Mouse (Mus musculus): Measurements from ENCODE around the gene Cela3b. TPM values are rescaled to one million over a fixed set of nuclear protein-coding genes. Genes with fewer than 3 reads are reported as not detected.

The Cela3b gene
- polyA plus RNA-seq (2012; rRNA removed): 42.4 and 23,172 TPM in 2 replicates

GRCm38 (mm10) chr4:137430502-137430901 lies at the start of gene Cela3b:
Cela3b (minus strand) TSS chr4:137430540.
- 21% methylated on average over 4 of the region's 4 CpGs for WGBS
- Histone ChIP-seq H3K36me3 (ENCODE audit: control insufficient read depth, insufficient read depth, low read length) (no peaks in the 10 kb centered on the region), H3K27ac (ENCODE audit: insufficient read depth, low read depth, low read length) (no peak within 1 kb of the TSS), H3K4me3 (ENCODE audit: low read depth, low read length) (no peak within 1 kb of the TSS), H3K4me1 (ENCODE audit: control insufficient read depth, insufficient read depth, insufficient read length, low read length) (no peaks in the 10 kb centered on the region), H3K27me3 (ENCODE audit: control insufficient read depth, insufficient read depth, low read length) (no peaks in the 10 kb centered on the region)
- TF ChIP-seq POLR2A (IDR thresholded peaks at IDR 0.05; ENCODE audit: low read depth, low read length) (no peak), CTCF (IDR thresholded peaks at IDR 0.05; ENCODE audit: extremely low read depth, insufficient read length, insufficient replicate concordance, low read depth, low read length) (no peak)

- 19% methylated on average over 6 of the region's 6 CpGs for WGBS
- Histone ChIP-seq H3K27ac (ENCODE audit: insufficient read depth, low read depth, low read length) (no peak overlapping the region), H3K4me1 (ENCODE audit: control insufficient read depth, insufficient read depth, insufficient read length, low read length) (peaks cover 65% of the 10 kb centered on the region), H3K27me3 (ENCODE audit: control insufficient read depth, insufficient read depth, low read length) (no peaks in the 10 kb centered on the region), H3K36me3 (ENCODE audit: control insufficient read depth, insufficient read depth, low read length) (no peaks in the 10 kb centered on the region), H3K4me3 (ENCODE audit: low read depth, low read length) (no peak overlapping the region)
- TF ChIP-seq CTCF (IDR thresholded peaks at IDR 0.05; ENCODE audit: extremely low read depth, insufficient read length, insufficient replicate concordance, low read depth, low read length) (no peak), POLR2A (IDR thresholded peaks at IDR 0.05; ENCODE audit: low read depth, low read length) (no peak)
Measured at GRCm38 (mm10) chr4:137479757-137480156, 49.4 kb upstream of the Cela3b start.

- H3K4me1 ChIP-seq (ENCODE audit: control insufficient read depth, insufficient read depth, insufficient read length, low read length): peaks cover 61% of the 10 kb centered on the region
- H3K4me3 ChIP-seq (ENCODE audit: low read depth, low read length): no peak overlapping the region
- no peak overlapping the region for H3K27ac ChIP-seq (ENCODE audit: insufficient read depth, low read depth, low read length)
- 71% methylated on average over 5 of the region's 5 CpGs for WGBS
- no peaks in the 10 kb centered on the region for H3K27me3 ChIP-seq (ENCODE audit: control insufficient read depth, insufficient read depth, low read length)
- H3K36me3 ChIP-seq (ENCODE audit: control insufficient read depth, insufficient read depth, low read length): no peaks in the 10 kb centered on the region
- TF ChIP-seq POLR2A (IDR thresholded peaks at IDR 0.05; ENCODE audit: low read depth, low read length) (no peak), CTCF (IDR thresholded peaks at IDR 0.05; ENCODE audit: extremely low read depth, insufficient read length, insufficient replicate concordance, low read depth, low read length) (no peak)
Measured at GRCm38 (mm10) chr4:137478306-137478705, 48.0 kb upstream of the Cela3b start.

- 53% methylated on average over 6 of the region's 6 CpGs for WGBS
- TF ChIP-seq POLR2A (IDR thresholded peaks at IDR 0.05; ENCODE audit: low read depth, low read length): no peak
- TF ChIP-seq CTCF (IDR thresholded peaks at IDR 0.05; ENCODE audit: extremely low read depth, insufficient read length, insufficient replicate concordance, low read depth, low read length): no peak
- Histone ChIP-seq H3K36me3 (ENCODE audit: control insufficient read depth, insufficient read depth, low read length) (no peaks in the 10 kb centered on the region), H3K27me3 (ENCODE audit: control insufficient read depth, insufficient read depth, low read length) (no peaks in the 10 kb centered on the region), H3K27ac (ENCODE audit: insufficient read depth, low read depth, low read length) (peak overlapping the region; percentile 89), H3K4me1 (ENCODE audit: control insufficient read depth, insufficient read depth, insufficient read length, low read length) (peaks cover 61% of the 10 kb centered on the region), H3K4me3 (ENCODE audit: low read depth, low read length) (no peak overlapping the region)
Measured at GRCm38 (mm10) chr4:137477611-137478010, 47.3 kb upstream of the Cela3b start.

GRCm38 (mm10) chr4:137476761-137477237 lies 46.5 kb upstream of the Cela3b start:
- Histone ChIP-seq H3K36me3 (ENCODE audit: control insufficient read depth, insufficient read depth, low read length) (no peaks in the 10 kb centered on the region), H3K4me1 (ENCODE audit: control insufficient read depth, insufficient read depth, insufficient read length, low read length) (peaks cover 56% of the 10 kb centered on the region), H3K27ac (ENCODE audit: insufficient read depth, low read depth, low read length) (peak overlapping the region; percentile 89), H3K27me3 (ENCODE audit: control insufficient read depth, insufficient read depth, low read length) (no peaks in the 10 kb centered on the region), H3K4me3 (ENCODE audit: low read depth, low read length) (peak overlapping the region; percentile 41)
- TF ChIP-seq POLR2A (IDR thresholded peaks at IDR 0.05; ENCODE audit: low read depth, low read length) (no peak), CTCF (IDR thresholded peaks at IDR 0.05; ENCODE audit: extremely low read depth, insufficient read length, insufficient replicate concordance, low read depth, low read length) (no peak)
- WGBS: 7% methylated on average over 17 of the region's 17 CpGs

GRCm38 (mm10) chr4:137476065-137476760 lies 45.9 kb upstream of the Cela3b start:
- Histone ChIP-seq H3K4me1 (ENCODE audit: control insufficient read depth, insufficient read depth, insufficient read length, low read length) (peaks cover 50% of the 10 kb centered on the region), H3K27me3 (ENCODE audit: control insufficient read depth, insufficient read depth, low read length) (no peaks in the 10 kb centered on the region), H3K27ac (ENCODE audit: insufficient read depth, low read depth, low read length) (peak overlapping the region; percentile 89), H3K36me3 (ENCODE audit: control insufficient read depth, insufficient read depth, low read length) (no peaks in the 10 kb centered on the region), H3K4me3 (ENCODE audit: low read depth, low read length) (peak overlapping the region; percentile 41)
- 10% methylated on average over 10 of the region's 10 CpGs for WGBS
- TF ChIP-seq POLR2A (IDR thresholded peaks at IDR 0.05; ENCODE audit: low read depth, low read length): no peak
- no peak for TF ChIP-seq CTCF (IDR thresholded peaks at IDR 0.05; ENCODE audit: extremely low read depth, insufficient read length, insufficient replicate concordance, low read depth, low read length)

GRCm38 (mm10) chr4:137475271-137476050 lies 45.1 kb upstream of the Cela3b start:
- no peak overlapping the region for H3K4me3 ChIP-seq (ENCODE audit: low read depth, low read length)
- H3K36me3 ChIP-seq (ENCODE audit: control insufficient read depth, insufficient read depth, low read length): no peaks in the 10 kb centered on the region
- WGBS: 54% methylated on average over 13 of the region's 13 CpGs
- no peaks in the 10 kb centered on the region for H3K27me3 ChIP-seq (ENCODE audit: control insufficient read depth, insufficient read depth, low read length)
- no peak for TF ChIP-seq POLR2A (IDR thresholded peaks at IDR 0.05; ENCODE audit: low read depth, low read length)
- no peak for TF ChIP-seq CTCF (IDR thresholded peaks at IDR 0.05; ENCODE audit: extremely low read depth, insufficient read length, insufficient replicate concordance, low read depth, low read length)
- H3K27ac ChIP-seq (ENCODE audit: insufficient read depth, low read depth, low read length): peak overlapping the region; percentile 57
- H3K4me1 ChIP-seq (ENCODE audit: control insufficient read depth, insufficient read depth, insufficient read length, low read length): peaks cover 43% of the 10 kb centered on the region
